Mouse (Mus musculus) T-helper 17 cell (primary cell): ENCODE measurements around the gene Smco3.

ENCODE experiments used
- in situ Hi-C, 2 experiments: fragments of 300-600 bp; cut with MboI, MseI; formaldehyde crosslinking; loops; 1 replicate in 1 of 2; 2 replicates in 1 of 2; pipeline ENCODE4 v1.15.1; 2025; ENCODE audit warnings: high pct_unique_total_duplicates in 2 of 2

The Smco3 gene

GRCm38 (mm10) chr6:136808014-136808417 lies 27.2 kb downstream of the Smco3 start, which contains the start of gene H2afj:
H2afj (plus strand) TSS chr6:136808244.
- in situ Hi-C loops = loop anchor here (5.0 to 25.0 kb wide), 4 partner anchors 157 to 1886 kb away; partner anchors contain the start of genes Cdkn1b (in 1 of the 2) and Strap (in 1 of the 2)

DNA sequence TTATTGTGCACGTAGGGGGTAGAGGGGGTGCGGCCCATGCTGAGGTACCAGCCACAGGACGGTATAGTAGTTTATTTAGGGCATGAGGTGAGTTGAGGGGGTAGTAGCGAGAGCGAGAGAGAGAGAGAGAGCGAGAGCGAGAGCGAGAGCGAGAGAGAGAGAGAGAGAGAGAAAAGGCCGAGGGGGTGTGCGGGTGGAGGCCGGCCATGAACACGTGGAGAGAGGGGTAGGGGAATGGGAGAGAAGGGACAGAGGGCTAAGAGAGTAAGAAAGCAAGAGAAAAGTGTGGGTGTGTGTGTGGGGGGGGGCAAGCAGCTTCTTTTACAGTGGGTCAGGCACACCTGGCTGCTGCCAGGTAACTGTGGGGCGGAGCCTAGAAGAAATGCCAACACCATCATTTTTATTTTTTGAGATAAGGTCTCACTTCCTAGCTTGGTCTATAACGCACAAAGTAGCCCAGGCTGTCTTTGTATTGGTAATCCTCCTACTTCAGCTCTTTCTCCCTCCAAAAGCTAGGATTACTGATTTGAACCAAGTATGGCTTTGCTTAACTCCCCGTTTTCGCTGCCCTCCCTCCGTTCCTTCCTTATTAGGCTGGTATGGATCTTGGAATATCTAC lies 27.7 kb downstream of the Smco3 start:
- in situ Hi-C loops = loop anchor here (5.0 to 25.0 kb wide), 4 partner anchors 157 to 1885 kb away; partner anchors contain the start of genes Cdkn1b (in 1 of the 2) and Strap (in 1 of the 2)

DNA sequence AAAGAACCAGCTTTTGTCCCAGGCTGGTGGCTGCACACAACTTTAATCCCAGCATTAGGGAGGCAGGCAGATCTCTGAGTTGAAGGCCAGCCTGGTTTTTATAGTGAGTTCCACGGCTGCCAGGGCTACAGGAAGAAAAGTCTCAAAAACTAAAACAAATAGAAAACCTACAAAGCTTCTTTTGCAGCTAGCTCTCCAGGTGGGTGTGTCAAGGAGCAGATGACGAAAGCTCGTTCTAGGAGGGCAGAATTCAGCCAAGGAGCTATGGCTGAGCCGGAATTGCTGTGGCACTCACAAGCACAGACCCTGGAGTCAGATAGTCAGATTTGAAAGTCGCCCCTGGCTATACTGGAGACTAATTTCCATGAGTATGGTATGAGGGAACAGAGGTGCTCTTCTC lies 28.4 kb downstream of the Smco3 start:
- in situ Hi-C loops = loop anchor here (5.0 to 25.0 kb wide), 4 partner anchors 158 to 1885 kb away; partner anchors contain the start of genes Cdkn1b (in 1 of the 2) and Strap (in 1 of the 2)

GRCm38 (mm10) chr6:136805409-136805775 lies 29.9 kb downstream of the Smco3 start:
- in situ Hi-C loops = loop anchor here (5.0 to 25.0 kb wide), 4 partner anchors 159 to 1883 kb away; partner anchors contain the start of genes Cdkn1b (in 1 of the 2) and Strap (in 1 of the 2)

DNA sequence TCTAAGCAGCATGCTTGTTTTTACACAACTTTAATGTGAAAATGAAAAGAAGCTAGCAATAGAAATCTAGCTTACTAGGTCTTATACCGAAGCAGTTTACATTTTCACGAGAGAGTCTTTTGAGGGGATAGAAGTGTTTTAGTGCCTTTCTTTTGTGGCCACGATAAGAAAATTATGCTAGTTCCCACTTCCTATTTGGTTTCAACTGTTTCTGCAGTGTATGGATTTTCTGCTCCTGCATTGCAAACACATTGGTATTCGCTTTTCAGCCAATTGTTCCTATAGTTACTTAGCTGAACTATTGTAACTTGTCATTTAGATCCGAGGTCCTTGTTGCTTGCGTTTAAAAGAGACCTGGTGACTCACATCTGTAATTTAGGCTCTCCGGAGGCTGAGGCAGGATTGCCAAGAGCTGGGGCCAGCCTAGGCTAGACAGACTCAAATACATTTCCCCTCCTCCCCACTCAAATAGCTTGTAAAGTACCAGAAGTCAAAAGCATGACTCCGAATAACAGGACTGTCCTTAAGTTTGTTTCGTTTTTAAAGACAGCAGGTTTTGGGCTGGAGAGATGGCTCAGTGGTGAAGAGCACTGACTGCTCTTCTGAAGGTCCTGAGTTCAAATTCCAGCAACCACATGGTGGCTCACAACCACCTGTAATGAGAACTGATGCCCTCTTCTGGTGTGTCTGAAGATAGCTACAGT lies 30.4 kb downstream of the Smco3 start:
- in situ Hi-C loops = loop anchor here (5.0 to 25.0 kb wide), 4 partner anchors 160 to 1883 kb away; partner anchors contain the start of genes Cdkn1b (in 1 of the 2) and Strap (in 1 of the 2)

- in situ Hi-C loops = loop anchor here (10.0 to 25.0 kb wide), 3 partner anchors 161 to 1869 kb away; partner anchors contain the start of gene Strap (in 1 of the 2)
Observed at GRCm38 (mm10) chr6:136803739-136804633, 31.3 kb downstream of the Smco3 start, which contains the start of gene Hist4h4. Hist4h4 (minus strand) TSS chr6:136804415.

- in situ Hi-C loops = loop anchor here (10.0 to 25.0 kb wide), 3 partner anchors 162 to 1868 kb away; partner anchors contain the start of gene Strap (in 1 of the 2)
Observed at GRCm38 (mm10) chr6:136803093-136803738, 32.0 kb downstream of the Smco3 start.

- in situ Hi-C loops = loop anchor here (10.0 to 25.0 kb wide), 3 partner anchors 164 to 1866 kb away; partner anchors contain the start of gene Strap (in 1 of the 2)
Observed at GRCm38 (mm10) chr6:136801274-136801673, 34.0 kb downstream of the Smco3 start.

- in situ Hi-C loops = loop anchor here (10.0 to 25.0 kb wide), 3 partner anchors 164 to 1866 kb away; partner anchors contain the start of gene Strap (in 1 of the 2)
Observed at GRCm38 (mm10) chr6:136800710-136801109, 34.5 kb downstream of the Smco3 start.

DNA sequence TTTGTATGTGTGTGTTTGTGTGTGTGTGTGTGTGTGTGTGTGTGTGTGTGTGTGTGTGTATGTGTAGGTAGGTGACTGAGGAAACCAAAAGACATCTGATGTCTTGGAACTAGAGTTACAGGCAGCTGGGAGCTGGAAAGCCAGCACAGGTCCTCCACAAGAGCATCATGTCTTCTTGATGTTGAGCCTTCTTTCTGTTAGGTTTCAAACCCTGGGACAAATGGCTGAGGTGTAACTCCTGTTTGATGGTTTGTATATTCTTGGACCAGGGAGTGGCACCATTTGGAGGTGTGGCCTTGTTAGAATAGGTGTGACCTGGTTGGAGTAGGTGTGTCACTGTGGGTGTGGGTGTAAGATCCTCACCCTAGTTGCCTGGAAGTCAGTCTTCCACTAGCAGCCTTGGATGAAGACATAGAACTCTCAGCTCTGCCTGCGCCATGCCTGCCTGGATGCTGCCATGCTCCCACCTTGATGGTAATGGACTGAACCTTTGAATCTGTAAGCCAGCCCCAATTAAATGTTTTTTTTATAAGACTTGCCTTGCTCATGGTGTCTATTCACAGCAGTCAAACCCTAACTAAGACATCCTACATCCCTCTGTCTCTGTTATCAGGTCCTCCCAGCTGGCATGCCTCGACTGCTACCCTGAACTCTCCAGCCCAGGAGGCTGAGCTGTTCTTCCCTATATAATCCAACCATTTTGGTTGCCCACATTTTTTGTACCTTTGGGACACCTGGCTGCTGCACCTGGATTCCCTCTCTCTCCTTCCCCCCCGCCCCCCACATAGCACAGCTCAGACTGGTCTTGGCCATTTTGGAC lies 37.2 kb downstream of the Smco3 start:
- in situ Hi-C loops = loop anchor here in 1 of 2 experiments (10.0 kb wide), 1 partner anchor 1563 kb away; no protein-coding TSS in a partner anchor

GRCm38 (mm10) chr6:136795850-136796249 lies 39.4 kb downstream of the Smco3 start:
- in situ Hi-C loops = loop anchor here in 1 of 2 experiments (10.0 kb wide), 1 partner anchor 1561 kb away; no protein-coding TSS in a partner anchor

- in situ Hi-C loops = loop anchor here in 1 of 2 experiments (10.0 kb wide), 1 partner anchor 1560 kb away; no protein-coding TSS in a partner anchor
Observed at GRCm38 (mm10) chr6:136795110-136795509, 40.1 kb downstream of the Smco3 start.

DNA sequence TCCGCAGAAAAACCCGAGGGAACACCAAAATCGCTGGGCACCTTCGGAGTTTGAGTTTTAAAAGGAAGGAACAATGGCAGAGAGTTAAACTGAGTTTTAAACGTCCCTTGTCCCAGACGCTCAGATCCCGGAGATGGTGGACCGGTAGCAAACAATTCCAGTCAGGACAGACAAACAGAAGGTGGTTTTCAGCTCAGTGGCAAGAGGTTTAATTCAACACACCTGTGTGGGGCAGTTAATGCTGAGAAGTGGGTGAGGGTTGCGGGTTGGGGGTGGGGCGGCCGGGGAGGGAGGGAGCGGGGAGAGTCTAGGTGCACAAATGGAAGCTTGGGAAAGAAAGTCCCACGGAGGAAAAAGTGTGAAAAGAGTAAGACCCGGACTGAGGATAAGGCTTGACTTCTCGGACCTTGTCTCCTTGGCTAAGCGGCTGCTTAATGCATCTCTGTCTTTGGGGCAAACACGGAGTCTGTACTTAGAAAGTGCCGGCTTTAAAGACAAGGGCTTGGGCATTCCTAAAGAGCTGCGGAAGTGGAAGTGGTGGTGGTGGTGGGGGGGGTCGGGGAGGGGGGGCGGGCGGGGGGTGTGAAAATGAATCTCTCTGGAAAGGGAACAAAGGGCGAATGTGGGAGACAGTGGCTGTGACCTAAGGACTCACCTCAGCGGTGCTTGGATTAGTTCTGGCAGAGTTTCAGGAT lies 41.3 kb downstream of the Smco3 start:
- in situ Hi-C loops = loop anchor here in 1 of 2 experiments (10.0 kb wide), 1 partner anchor 1559 kb away; no protein-coding TSS in a partner anchor

GRCm38 (mm10) chr6:136792884-136793758 lies 42.1 kb downstream of the Smco3 start:
- in situ Hi-C loops = loop anchor here in 1 of 2 experiments (10.0 kb wide), 1 partner anchor 1558 kb away; no protein-coding TSS in a partner anchor

GRCm38 (mm10) chr6:136789391-136789971 lies 45.8 kb downstream of the Smco3 start:
- in situ Hi-C loops = no loop called here

GRCm38 (mm10) chr6:136782761-136783160 lies 52.5 kb downstream of the Smco3 start:
- in situ Hi-C loops = no loop called here

DNA sequence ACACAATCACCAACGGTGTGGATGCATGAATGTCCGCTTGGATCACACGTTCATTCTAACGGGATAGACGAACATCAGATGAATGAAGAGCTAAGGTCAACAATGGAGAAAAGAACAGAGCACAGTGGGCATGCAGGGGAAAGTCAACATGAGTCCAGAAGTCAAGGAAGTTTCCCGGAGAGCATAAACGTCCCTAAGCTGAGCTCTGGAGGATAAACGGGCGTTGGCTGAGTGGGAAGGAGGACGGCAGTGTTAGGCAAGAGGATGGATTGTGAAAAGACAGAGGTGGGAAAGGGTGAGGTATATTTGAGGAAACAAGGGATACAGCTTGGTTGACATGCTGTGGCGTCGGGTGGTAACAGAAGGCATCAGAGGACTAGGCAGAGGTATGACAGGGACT lies 53.1 kb downstream of the Smco3 start:
- in situ Hi-C loops = no loop called here
